Mouse (Mus musculus) urinary bladder, adult 2 months (tissue): Measurements from ENCODE around the gene Iqcj. TPM values are rescaled to one million over a fixed set of nuclear protein-coding genes. Genes with fewer than 3 reads are reported as not detected.

Experiments used
- DNase-seq: peaks from one replicate; pipeline ENCODE4 v3.0.0; 2022; ENCODE audit warnings: low spot score
- polyA plus RNA-seq: library from polyadenylated mRNA; depleted of rRNA; stranded (reverse); fragments of >200 nt; gene quantifications from 2 replicates; pipeline ENCODE4 v1.2.3, GENCODE M21; 2012

Gene Iqcj
- polyA plus RNA-seq, 1 experiment = not detected

DNA sequence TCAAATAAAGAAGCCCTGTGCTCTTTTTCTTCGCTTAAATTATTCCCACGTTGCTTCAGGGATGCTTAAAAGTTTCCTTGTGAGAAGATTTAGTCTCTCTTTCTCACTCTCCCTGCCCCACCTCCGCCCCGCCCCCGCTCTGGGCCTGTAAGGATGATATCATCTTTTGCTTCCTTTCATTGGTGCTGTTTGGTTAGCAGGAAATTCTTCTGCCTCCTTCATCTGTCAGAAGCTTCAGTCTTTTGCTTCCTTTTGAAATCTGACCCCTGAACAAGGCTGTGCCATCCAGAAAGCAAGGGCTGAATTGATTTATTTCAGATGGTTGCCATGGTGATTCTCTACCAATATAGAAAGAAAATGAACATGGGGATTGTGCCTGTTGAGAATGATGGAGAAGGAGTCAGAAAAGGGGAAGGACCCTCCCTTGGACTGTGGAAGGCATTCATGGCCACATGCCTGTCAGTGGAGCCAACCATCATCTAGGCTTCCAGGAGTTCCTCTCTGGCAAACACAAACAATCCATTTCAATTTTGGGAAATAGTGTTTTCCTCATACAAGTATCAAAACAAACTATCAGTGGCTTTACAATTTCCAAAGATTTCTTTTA is 62.5 kb downstream of the Iqcj start:
- no peak for DNase-seq

DNA sequence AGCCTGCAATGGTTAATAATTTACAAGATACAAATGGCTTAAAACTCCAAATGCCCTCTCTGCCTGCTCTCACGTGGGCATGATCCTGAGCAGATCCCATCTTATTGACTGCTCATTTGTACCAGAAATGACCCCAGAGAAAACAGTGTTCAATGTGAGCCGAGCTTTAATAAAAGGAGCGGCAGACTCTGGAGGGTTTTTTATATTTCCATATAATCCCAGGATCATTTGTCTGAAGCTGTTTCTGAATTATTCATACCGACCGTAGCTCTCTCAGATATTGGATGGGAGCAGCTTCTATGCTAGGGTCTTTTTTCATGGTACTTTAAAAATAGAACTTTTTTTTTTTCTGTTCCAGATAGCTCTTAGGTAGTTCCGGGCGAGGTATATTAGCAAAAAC is 67.7 kb downstream of the Iqcj start:
- no peak for DNase-seq

DNA sequence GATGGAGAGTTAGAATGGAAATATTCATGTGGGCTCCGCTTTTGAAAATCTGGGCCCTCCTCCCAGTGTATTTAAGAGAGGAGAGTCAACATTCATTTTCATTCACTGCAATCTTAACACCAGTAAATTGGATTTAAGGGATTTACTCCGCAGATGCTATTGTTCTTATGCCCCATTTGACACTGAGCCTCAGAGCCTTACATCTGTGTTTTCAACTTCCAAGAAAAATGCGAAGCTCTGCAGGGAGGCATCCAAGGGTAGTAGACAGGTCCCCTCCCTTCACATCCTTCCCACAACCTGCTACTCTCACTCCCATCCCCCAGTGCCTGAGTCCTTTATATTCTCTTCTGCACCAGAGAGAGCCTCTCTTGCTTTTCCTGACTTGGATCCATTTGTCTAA is 68.1 kb downstream of the Iqcj start:
- no peak for DNase-seq

DNA sequence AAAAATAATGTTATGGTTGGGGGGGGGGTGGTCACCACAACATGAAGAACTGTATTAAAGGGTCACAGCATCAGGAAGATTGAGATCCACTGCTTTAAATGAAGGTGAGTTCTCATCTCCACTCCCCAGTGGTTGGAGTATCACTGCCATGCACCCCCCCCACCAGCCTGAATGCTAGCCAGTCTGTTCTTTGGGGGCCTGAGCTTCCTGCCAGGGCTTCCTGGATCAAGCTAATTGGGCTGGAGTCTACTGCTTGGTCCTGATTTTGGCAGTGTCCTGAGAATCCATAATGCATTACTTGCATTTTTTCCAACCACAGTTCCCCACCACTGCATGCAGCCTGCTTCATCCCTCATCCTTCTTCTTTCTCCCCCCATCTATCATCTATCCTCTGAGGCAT is 68.7 kb downstream of the Iqcj start:
- no peak for DNase-seq

DNA sequence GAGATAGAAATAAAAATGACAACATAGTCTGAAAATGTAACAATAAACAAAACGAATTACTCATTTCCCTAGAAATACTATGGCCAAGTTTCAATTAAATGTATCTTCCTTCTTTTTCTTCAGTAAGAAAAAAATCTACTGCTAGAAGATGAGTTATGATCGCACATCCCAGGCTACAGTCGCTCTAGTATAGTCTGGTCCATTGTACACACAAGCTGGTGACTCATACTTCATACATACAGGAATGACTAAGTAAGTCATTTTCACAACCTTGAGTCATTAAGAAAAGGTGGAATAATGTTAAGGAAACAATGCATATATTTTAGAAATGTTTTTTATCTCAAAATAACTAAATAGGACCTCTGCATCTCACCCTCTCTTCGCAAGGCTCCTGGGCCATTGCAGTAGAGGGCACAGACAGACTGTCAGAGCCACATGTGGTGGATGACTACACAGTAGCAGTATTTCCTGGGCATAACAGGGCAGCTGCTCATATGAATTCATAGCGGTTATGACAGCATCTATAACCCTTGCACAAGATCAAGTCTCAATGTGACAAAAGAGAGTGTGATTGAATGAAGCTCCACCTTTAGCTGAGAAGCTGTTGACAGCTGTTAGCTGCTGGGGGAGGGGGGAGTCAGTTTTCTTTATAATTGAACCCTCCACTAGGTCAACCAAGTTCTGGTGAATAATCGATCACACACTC is 70.1 kb downstream of the Iqcj start:
- DNase-seq = no peak

DNA sequence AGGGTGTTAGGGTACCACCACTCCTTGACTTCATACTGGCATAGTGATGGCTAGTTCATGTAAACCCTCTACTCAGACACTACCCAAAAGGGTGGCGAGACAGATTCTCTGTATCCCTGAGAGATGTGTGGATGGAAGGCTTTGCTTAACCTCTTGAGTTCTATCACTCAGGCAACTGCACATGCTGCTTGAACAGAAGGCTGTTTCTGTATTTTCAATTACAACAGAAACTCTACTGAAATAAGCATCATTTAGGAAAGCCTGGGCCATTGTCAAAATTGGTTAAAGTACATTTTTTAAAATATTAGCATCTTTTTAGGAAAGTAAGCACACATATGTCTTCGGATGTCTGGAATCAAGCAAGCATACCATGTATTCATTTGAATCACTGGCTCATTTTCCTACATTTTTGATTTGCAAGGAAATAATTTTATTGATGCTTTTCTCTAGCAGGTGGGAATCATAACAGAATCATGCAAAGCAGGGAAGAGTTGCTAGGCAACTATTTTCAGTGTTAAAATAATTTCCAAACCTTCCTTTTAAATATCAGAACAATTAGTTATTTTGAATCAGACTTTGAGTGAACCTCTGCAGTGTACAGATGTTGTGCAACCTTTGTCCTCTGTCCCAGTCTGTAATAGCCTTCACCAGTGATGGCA is 82.4 kb downstream of the Iqcj start:
- no peak for DNase-seq

DNA sequence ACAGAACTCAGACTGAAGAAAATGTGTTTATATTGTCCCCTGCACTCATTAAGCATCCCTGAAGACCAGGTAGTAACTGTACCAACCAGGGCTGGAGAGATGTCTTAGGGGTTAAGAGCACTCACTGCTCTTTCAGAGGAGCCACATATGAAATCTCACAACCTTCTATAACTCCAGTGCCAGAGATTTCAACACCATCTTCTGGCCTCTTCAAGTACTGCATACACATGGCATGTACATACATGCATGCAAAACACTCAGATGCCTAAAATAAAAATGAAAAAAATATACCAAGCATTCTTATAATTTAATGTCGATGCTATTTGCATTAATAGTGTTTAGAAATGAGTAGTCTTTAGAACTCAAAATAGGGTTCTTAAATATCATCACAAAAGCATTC is 88.0 kb downstream of the Iqcj start:
- DNase-seq = no peak

DNA sequence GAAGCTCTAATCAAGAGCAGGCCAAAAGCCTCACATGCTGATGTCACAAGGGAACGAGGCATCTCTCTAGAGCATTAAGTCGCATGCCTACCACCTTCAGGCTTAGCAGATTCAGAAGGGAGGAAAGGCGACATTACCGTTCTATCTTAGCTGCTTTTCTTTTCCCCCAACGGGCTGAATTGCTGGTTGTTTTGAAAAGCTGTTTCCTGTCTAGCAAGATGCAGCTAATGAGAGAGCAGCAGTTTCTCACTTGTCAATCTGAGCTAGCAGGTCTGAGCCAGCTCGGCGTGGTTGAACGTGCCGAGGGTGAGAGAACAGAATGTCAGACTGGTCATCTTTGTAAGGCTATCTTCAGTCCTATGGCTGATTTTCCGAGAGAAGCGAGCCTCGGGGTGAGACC is 91.3 kb downstream of the Iqcj start:
- DNase-seq = no peak

DNA sequence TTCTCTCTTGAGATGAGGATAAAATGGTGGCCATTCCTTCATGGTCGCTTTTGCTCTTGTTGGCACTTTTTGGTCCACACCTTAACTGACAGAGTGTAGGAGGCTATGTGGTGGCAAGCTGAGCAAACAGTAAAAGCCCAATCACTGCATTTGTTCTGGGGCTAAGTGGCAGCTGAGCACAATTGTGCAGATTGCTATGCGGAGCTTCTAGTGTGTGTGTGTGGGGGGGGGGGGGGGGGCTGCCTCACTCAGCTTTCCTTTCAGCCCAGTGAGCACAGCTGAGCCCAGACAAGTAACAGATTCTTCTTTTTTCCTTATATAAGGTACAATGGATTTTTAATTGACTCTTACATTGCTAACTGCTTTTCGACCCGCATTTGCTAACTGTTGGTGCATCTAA is 110.4 kb downstream of the Iqcj start:
- DNase-seq = no peak

DNA sequence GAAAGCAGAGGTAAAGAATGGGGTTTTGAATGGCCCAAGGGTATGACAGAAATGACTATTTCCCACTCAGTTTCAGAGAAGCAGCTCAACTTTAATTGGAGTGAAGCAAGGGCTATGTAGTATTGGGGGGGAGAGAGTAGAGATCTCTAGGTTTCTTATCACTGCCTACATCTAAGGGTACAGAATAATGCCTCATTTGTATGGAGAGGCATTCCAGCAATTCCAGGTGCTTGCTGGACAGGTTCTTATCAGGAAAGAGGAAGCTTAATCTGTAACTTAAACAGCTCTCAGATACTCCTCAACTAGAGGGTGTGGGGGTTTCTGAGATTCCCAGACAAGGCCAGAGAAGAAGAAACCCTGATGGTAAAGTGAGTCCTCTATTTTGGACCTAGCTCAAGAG is 120.3 kb downstream of the Iqcj start:
- DNase-seq = no peak

DNA sequence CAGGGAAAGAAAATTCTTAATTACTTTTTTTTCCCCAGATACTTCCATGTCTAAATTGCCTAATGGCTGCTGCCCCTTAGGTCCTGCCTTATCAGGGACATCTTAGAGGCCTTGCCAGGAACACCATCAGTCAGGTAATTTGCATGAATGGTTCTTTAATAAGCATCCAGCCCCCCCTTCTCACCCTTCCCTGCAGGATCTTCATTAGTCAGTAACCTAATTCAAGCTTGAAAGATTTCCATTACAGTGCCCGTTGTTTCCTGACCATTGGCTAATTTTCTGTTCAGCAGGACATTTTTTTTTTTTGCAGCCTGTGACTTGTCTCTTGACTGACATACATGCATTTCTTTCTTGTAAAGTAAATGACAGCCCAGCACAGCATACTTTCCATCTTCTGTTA is 123.8 kb downstream of the Iqcj start:
- no peak for DNase-seq

DNA sequence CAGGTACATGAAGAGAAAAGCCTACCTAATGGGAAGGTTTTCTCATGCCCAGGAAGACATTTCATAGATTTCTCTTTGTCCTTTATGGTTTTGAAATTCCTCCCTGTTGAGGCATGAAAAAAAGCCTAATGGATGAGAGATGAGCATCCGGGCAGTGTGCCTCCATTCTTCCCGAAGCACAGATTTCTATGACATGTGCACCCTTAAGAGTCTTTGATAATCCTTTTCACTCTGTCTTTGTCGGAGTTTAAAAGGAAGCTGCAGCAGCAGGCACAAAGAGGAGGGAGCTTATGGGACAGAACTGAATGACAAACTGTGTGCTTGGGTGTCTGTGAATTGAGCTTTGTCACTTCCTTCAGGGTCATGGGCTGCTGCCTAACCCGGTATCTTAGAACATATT is 127.4 kb downstream of the Iqcj start:
- DNase-seq = no peak

DNA sequence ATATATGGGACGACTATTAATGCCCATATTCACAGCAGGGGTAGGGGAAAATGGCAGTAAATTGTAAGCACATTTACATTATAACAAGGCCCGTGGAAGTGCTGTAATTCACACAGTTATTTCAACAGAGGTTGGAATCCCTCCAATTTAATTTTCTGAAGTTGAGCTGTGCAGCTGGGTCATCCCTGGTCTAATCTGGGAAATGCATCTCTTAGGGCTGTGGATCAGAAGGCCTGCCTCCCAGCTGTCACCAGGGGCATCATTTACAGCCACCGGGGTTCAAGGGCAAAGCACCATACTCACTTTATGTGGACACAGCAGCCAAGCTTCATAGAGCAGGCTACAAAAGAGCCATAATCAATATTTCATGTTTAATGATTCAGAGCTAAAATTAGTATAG is 144.1 kb downstream of the Iqcj start:
- DNase-seq = no peak

DNA sequence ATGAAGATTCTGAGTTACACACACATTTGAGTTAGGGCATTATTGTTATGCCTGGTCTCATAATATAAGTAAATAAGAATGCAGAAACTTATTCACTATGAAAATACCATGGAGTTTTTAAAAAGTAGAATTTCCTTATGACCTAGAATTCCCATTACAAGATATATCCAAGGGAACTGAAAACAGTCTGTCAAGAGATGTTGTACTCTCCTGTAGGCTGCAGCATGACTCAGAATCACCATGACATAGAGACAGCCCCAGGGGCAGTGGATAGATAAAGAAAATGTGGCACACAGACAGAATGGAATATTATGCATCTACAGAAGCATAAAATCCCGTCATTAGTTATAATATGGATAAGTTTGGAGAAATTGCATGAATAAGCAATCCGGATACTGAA is 150.9 kb downstream of the Iqcj start:
- no peak for DNase-seq

DNA sequence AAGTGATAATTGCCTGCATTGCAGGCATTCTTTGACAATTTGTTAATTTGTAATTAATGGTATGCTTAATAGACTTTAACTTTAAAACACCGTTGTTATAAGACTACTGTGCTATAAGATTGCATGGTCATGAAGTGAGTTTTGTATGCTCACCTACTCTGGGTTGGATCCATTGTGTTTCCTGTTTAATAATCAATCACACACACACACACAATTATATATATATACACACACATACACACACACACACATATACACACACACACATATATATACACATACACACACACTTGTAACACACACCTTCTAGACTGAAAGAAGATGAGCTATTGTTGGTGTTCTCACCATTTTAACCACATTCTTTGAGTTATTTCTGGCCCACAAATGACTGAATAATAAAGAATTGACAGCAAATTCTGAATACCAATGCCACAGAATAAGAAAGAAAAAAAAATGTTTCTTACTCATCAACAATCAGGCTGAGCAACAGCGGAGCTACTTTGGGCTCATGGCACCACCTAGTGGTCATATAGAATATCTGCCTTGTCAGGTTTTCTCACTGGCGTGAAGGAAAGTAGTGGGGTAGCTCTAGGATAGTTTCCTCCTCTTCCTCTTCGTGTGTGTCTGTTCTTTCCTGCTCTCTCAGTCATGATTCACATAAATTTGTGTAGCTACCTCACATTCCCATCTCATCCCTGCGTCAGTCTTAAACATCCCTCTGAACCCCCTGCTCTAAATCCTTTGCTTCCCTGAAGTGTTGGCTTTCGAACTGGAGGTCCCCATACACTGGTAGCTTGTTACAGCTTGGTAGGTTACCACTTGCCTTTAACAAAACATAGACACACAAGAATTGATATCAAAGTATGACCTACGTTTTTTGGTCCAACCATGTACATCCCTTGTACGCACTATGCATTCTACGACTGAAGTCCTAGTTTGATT is 153.7 kb downstream of the Iqcj start:
- DNase-seq = no peak

DNA sequence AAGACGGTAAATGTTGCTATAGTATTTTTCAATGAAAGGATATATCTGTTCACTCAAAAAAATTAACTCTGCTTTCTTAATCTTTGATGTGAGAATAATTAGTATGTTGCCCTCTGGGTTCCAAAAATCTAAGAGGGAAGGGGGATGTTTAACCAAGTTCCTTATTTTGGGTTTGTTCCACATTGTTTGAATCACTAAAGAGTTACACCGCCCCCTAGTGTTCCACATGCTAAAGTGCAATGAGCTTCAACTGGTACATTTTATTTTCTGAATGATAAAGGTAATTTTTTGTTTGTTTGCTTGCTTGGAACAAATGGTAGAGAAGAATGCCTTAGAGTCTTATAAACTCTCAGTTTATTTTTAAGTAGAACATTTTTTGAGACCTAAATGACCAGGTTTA is 161.5 kb downstream of the Iqcj start:
- DNase-seq = no peak

DNA sequence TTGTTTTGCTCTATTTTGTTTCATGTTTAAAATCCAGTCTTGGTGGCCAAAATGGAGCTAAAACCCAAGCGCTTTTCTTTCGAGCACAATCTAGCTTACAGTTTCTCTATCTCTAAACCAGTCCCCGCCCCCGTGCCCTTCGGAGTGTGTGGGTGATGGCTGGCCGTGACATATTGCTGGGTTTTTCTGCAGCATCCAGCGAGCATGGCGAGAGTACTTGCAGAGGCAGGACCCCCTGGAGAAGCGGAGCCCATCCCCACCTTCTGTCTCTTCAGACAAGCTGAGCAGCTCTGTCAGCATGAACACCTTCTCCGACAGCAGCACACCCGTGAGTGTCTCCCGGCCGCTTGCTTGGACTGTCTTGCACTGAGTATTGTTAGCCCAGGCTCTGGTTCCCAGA is 163.1 kb downstream of the Iqcj start:
- DNase-seq = no peak

DNA sequence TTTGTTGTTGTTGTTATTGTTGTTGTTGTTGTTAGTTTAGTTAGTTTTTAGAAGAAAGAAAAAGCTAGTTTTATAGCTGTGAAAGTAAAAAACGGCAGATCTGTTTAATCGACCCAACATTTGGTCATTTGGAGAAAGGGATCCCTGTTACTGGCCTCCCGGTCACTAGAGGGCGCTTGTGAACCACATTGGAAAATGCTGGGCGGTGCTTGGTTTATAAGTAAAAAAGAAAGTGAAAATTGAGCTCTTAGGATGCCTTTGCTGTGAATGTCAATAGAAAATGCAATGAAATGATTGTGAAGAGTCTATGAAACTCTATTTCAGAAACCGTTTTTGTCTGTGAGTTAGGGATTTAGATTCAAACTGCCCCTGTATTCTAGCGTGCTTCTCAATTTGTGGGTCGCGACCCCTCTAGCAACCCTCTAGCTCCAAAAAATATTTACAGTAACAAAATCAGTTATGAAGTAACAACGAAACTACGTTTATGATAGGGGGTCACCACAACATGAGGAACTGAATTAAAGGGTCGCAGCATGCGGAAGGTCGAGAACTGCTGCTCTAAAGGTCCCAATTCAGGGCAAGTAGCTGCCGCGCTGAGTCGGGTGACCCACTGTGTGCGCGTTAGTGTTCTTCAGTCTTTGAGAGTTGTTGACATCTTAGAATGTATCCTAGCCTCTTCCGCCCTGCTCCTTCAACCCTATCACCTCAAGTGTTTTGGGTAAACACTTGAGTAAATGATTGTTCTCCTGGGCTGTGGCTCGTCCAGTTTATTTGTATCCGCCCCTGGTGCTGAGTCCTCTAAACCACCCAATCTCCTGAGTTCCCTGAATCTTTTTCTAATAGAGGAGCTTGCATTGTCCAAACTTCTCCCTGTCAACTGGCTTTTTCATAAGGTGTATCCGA is 164.6 kb downstream of the Iqcj start:
- DNase-seq = peak; percentile 43

DNA sequence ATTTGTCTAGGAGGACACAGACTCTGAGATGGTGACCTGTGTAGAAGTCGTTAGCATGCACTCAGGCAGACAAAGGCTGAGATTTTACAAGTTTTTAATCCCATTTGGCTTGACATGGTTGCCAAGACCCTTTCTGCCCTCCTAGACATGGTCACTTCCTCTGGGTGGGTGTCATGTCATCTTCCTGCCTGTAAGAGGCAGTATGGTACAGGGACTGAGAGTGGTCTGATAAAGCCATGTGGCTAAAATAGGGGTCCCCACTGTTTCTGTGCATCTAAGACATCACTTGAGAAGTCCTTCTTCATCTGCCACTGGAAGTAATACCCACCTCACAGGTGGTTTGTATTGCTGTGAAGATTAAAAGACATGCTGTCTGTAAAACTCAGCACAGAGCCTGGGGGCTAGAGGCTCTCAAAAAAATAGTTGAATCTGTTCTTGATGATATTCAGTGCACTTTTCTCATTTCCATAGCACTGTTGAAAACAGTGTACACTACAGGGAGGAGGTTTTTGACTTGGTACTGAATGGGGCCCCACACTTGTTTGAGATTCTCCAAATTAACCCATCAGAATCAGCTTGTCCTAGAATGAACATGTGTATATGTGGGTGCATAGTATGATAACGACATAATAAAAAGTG is 167.3 kb downstream of the Iqcj start:
- no peak for DNase-seq

DNA sequence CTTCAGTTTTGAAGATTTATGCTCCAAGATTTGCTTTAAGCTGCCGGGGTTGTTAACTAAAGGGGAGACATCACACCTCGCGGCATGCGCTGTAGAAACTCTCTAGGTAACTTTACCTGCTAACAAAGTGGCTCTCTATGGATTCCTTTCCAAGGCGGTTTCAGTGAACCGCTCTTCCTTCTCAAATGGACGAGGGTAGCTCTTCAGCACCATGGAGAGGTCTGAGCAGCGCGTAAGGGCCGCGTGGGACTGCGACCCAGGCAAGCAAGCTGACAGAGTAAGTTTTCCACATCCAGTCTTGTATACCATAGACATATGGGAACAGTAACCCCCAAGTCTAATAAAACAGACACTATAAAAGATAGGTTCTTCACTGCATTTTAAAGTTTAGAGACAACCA is 172.7 kb downstream of the Iqcj start, which contains the start of gene Schip1:
Gene Schip1 (plus strand): TSS at position 72 of the 400 bp plus-strand sequence.
- DNase-seq = no peak
